Mouse (Mus musculus) liver, postnatal 0 days (tissue): ENCODE results near the gene Inip.

ENCODE experiments used
- CTCF ChIP-seq: sonication (generic); IDR thresholded peaks from 2 replicates; pipeline ENCODE4 v1.5.1; 2016; ENCODE audit warnings: antibody characterized with exemption, low read depth
- EP300 ChIP-seq: IDR thresholded peaks from 2 replicates; pipeline ENCODE4 v1.6.1; 2016; ENCODE audit warnings: antibody characterized with exemption, low read depth, mild to moderate bottlenecking

GRCm38 (mm10) chr4:59760636-59761364 is 40.6 kb downstream of the Inip start:
- peak; percentile 64 for TF ChIP-seq CTCF
- TF ChIP-seq EP300, result no peak
